Mouse (Mus musculus): ENCODE measurements around the gene Runx2. TPM values are rescaled to one million over a fixed set of nuclear protein-coding genes. Genes with fewer than 3 reads are reported as not detected.

The Runx2 gene
- polyA plus RNA-seq, 1 experiment from 2014 or later: 1.4 TPM

DNA sequence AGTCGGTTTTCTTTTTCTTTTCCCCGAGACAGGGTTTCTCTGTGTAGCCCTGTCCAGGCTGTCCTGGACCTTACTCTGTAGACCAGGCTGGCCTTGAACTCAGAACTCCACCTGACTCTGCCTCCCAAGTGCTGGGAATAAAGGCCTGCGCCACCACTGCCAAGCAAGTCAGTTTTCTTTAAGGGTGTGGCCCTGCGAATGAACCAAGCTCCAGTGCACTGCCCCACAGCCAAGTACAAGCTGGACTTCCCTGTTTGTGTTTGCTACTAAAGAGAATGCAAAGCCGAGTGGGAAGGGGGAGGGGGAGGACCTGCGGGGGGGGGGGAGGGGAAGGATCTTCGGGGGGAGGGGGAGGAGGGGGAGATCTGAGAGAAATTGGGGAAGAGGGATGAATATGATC is 121.0 kb downstream of the Runx2 start:
- H3K4me1 ChIP-seq (ENCODE audit: control insufficient read depth, insufficient read depth, low read length): no peaks in the 10 kb centered on the region
- no peaks in the 10 kb centered on the region for H3K27me3 ChIP-seq (ENCODE audit: control insufficient read depth, insufficient read depth, low read length)
- no peaks in the 10 kb centered on the region for H3K9me3 ChIP-seq (ENCODE audit: control insufficient read depth, low read length)
- 72% methylated on average over 6 of the region's 7 CpGs for WGBS
- H3K4me3 ChIP-seq (ENCODE audit: low read depth, low read length): no peak overlapping the region
- H3K4me2 ChIP-seq (ENCODE audit: low read depth): no peak overlapping the region
- ATAC-seq (ENCODE audit: insufficient read depth, low FRiP score, low TSS enrichment) (no peak), DNase-seq (ENCODE audit: low spot score) (no peak)
- H3K27ac ChIP-seq (ENCODE audit: low read depth, low read length): no peak overlapping the region
- no peaks in the 10 kb centered on the region for H3K36me3 ChIP-seq (ENCODE audit: control insufficient read depth, insufficient read depth, low read length)
- H3K9ac ChIP-seq (ENCODE audit: low read length): no peak overlapping the region

DNA sequence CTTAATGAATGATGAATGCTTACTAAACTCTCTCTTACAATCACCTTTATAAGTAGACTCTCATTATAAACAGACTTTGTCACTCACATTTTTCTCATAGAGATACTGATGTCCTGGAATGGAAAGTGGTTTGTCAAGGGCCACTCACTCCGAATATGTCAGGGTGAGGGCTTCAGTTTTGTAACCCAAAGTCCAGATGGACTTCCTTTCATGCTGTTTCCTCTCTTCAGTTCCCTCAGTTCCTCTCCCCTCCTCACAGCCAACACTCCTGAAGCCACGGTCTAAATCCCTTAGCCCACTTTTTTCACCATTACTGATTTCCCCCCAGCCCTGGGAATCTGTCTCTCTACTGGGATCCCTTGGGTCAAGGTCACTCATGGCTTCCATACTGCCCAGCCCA is 123.1 kb downstream of the Runx2 start:
- H3K9ac ChIP-seq (ENCODE audit: low read length): no peak overlapping the region
- 77% methylated on average over 2 of the region's 2 CpGs for WGBS
- no peak for ATAC-seq (ENCODE audit: insufficient read depth, low FRiP score, low TSS enrichment)

DNA sequence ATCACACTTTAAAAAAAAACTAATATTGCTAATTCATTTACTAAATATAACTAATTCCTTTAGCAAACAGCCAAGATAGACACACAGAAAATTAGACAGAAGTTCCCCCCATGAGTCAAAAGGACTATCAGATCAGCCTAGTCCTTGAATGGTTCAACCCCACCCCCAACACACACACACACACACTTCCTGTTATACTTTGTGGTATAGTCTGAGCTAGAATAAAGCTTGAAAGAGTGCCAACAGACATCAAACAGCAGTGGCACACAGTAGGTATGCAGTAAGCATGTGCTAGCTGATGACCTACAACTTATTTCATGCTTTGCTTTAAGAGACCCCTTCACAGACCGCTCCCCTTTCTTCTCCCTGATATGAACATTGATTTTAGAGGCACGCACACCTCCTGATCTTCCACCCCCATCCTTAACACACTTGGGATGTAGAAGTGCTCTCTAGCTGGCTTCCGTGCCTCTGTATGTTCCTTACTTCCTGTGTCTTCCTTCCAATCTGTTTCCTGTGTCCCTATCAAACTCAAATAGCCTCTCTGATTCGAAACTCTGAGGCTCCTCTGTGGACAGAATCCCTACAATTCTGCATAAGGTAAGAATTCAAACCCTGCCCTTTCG is 124.1 kb downstream of the Runx2 start:
- Histone ChIP-seq H3K4me2 (ENCODE audit: low read depth) (no peak overlapping the region), H3K27ac (ENCODE audit: low read depth, low read length) (no peak overlapping the region), H3K36me3 (ENCODE audit: control insufficient read depth, insufficient read depth, low read length) (no peaks in the 10 kb centered on the region), H3K9ac (ENCODE audit: low read length) (no peak overlapping the region), H3K4me1 (ENCODE audit: control insufficient read depth, insufficient read depth, low read length) (no peaks in the 10 kb centered on the region), H3K4me3 (ENCODE audit: low read depth, low read length) (no peak overlapping the region), H3K9me3 (ENCODE audit: control insufficient read depth, low read length) (no peaks in the 10 kb centered on the region), H3K27me3 (ENCODE audit: control insufficient read depth, insufficient read depth, low read length) (no peaks in the 10 kb centered on the region)
- ATAC-seq (ENCODE audit: insufficient read depth, low FRiP score, low TSS enrichment) (no peak), DNase-seq (ENCODE audit: low spot score) (no peak)
- 87% methylated on average over 5 of the region's 5 CpGs for WGBS

More for the DNA sequence above, 123.1 kb downstream of the Runx2 start:
- no peak overlapping the region for H3K4me2 ChIP-seq (ENCODE audit: low read depth)
- no peak overlapping the region for H3K4me3 ChIP-seq (ENCODE audit: low read depth, low read length)
- H3K36me3 ChIP-seq (ENCODE audit: control insufficient read depth, insufficient read depth, low read length): no peaks in the 10 kb centered on the region
- no peaks in the 10 kb centered on the region for H3K9me3 ChIP-seq (ENCODE audit: control insufficient read depth, low read length)
- no peak for DNase-seq (ENCODE audit: low spot score)
- no peaks in the 10 kb centered on the region for H3K27me3 ChIP-seq (ENCODE audit: control insufficient read depth, insufficient read depth, low read length)
- no peak overlapping the region for H3K27ac ChIP-seq (ENCODE audit: low read depth, low read length)
- no peaks in the 10 kb centered on the region for H3K4me1 ChIP-seq (ENCODE audit: control insufficient read depth, insufficient read depth, low read length)

DNA sequence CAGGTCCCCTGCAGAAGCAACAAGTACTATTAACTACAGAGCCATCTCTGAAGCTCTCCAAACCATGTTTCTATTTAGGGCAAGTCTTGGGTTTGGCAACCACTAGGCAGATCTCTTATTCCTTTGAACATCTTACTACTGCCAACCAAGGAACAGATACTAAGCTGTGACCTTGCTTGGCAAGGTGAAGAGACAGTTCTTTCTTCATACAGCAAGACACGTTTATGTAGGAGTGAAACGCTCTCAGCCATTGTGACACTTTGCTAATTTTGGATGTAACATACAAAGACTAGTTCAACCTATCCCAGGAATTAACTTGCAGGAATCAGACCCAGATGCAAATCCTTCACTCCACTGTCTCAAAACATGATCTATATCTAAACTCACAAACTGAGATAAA is 126.3 kb downstream of the Runx2 start:
- 82% methylated on average over 2 of the region's 2 CpGs for WGBS
- H3K27me3 ChIP-seq (ENCODE audit: control insufficient read depth, insufficient read depth, low read length): no peaks in the 10 kb centered on the region
- no peak overlapping the region for H3K27ac ChIP-seq (ENCODE audit: low read depth, low read length)
- no peaks in the 10 kb centered on the region for H3K36me3 ChIP-seq (ENCODE audit: control insufficient read depth, insufficient read depth, low read length)
- no peaks in the 10 kb centered on the region for H3K9me3 ChIP-seq (ENCODE audit: control insufficient read depth, low read length)
- DNase-seq (ENCODE audit: low spot score): no peak
- no peak overlapping the region for H3K9ac ChIP-seq (ENCODE audit: low read length)
- H3K4me3 ChIP-seq (ENCODE audit: low read depth, low read length): no peak overlapping the region
- H3K4me2 ChIP-seq (ENCODE audit: low read depth): no peak overlapping the region
- no peaks in the 10 kb centered on the region for H3K4me1 ChIP-seq (ENCODE audit: control insufficient read depth, insufficient read depth, low read length)
- no peak for ATAC-seq (ENCODE audit: insufficient read depth, low FRiP score, low TSS enrichment)

DNA sequence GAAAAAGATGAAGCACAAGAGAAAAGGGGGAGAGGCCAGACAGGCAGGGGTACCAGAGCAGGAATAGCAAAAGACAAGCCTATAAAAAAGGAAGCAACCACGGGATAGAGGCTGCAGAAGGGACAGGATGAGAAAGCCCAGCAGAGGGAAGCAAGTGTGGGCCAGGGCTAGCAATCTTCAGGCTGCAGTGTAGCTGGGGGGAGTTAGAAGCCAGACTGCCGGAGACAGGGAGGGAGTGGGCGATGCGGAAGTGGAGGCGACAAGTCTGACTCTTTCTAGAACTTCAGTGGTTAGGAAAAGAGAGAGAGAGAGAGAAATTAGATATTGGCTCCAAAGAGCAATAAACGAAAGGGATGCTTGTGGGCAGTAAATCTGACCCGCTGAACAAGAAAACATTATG is 129.1 kb downstream of the Runx2 start:
- Histone ChIP-seq H3K4me2 (ENCODE audit: low read depth) (no peak overlapping the region), H3K36me3 (ENCODE audit: control insufficient read depth, insufficient read depth, low read length) (no peaks in the 10 kb centered on the region), H3K27ac (ENCODE audit: low read depth, low read length) (no peak overlapping the region), H3K4me3 (ENCODE audit: low read depth, low read length) (no peak overlapping the region), H3K9ac (ENCODE audit: low read length) (no peak overlapping the region), H3K4me1 (ENCODE audit: control insufficient read depth, insufficient read depth, low read length) (no peaks in the 10 kb centered on the region), H3K9me3 (ENCODE audit: control insufficient read depth, low read length) (no peaks in the 10 kb centered on the region), H3K27me3 (ENCODE audit: control insufficient read depth, insufficient read depth, low read length) (no peaks in the 10 kb centered on the region)
- ATAC-seq (ENCODE audit: insufficient read depth, low FRiP score, low TSS enrichment) (no peak), DNase-seq (ENCODE audit: low spot score) (no peak)
- WGBS: 40% methylated on average over 7 of the region's 7 CpGs

DNA sequence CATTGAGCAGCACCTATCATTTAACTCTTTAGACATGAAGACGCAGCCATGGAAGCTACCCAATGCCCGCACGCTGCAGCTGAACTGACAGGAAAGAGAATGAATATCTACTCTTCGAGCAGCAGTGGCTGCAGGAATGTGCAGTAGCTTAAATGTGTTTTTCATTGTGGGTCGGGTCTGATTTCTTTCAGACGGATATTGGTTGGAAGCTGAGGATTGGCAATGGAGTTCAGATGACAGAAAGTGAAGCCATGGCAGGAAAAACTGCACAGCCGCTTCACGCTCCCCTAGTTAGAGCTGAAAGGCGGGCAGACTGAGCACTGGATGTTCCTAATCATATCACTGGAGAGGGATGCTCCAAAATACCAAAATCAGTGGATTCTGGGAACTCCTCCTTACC is 131.6 kb downstream of the Runx2 start:
- WGBS: 87% methylated on average over 9 of the region's 9 CpGs
- no peak overlapping the region for H3K4me3 ChIP-seq (ENCODE audit: low read depth, low read length)
- H3K9me3 ChIP-seq (ENCODE audit: control insufficient read depth, low read length): no peaks in the 10 kb centered on the region; the same call in 1 of the 2 replicates
- DNase-seq (ENCODE audit: low spot score) (no peak), ATAC-seq (ENCODE audit: insufficient read depth, low FRiP score, low TSS enrichment) (no peak)
- H3K36me3 ChIP-seq (ENCODE audit: control insufficient read depth, insufficient read depth, low read length): no peaks in the 10 kb centered on the region
- no peaks in the 10 kb centered on the region for H3K4me1 ChIP-seq (ENCODE audit: control insufficient read depth, insufficient read depth, low read length)
- no peak overlapping the region for H3K9ac ChIP-seq (ENCODE audit: low read length)
- no peak overlapping the region for H3K27ac ChIP-seq (ENCODE audit: low read depth, low read length)
- no peaks in the 10 kb centered on the region for H3K27me3 ChIP-seq (ENCODE audit: control insufficient read depth, insufficient read depth, low read length)
- H3K4me2 ChIP-seq (ENCODE audit: low read depth): no peak overlapping the region

DNA sequence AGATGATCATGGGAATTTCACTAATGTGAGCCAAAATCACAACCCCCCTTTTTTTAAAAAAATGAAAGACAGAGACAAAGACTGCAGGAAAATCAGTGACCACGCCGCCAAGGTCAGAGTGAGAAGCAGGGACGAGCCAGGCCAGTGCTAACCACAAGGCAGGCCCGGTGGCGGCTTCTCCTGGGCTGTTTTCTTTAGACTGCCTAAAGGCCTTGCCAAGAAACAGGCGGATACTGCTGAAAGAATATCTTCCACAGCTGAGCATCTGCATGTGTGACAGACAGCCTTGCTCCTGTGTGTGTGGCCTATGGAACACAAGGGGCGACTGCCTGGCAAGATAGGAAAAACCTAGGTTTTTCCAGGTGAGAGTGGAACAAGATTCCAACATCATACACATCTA is 136.8 kb downstream of the Runx2 start:
- H3K9me3 ChIP-seq (ENCODE audit: control insufficient read depth, low read length): no peaks in the 10 kb centered on the region; the same call in 1 of the 2 replicates
- DNase-seq (ENCODE audit: low spot score) (no peak), ATAC-seq (ENCODE audit: insufficient read depth, low FRiP score, low TSS enrichment) (no peak)
- WGBS: 80% methylated on average over 7 of the region's 7 CpGs
- no peak overlapping the region for H3K9ac ChIP-seq (ENCODE audit: low read length)
- H3K4me1 ChIP-seq (ENCODE audit: control insufficient read depth, insufficient read depth, low read length): no peaks in the 10 kb centered on the region
- no peak overlapping the region for H3K4me2 ChIP-seq (ENCODE audit: low read depth)
- H3K27ac ChIP-seq (ENCODE audit: low read depth, low read length): no peak overlapping the region
- H3K36me3 ChIP-seq (ENCODE audit: control insufficient read depth, insufficient read depth, low read length): no peaks in the 10 kb centered on the region
- H3K4me3 ChIP-seq (ENCODE audit: low read depth, low read length): no peak overlapping the region
- no peaks in the 10 kb centered on the region for H3K27me3 ChIP-seq (ENCODE audit: control insufficient read depth, insufficient read depth, low read length)

DNA sequence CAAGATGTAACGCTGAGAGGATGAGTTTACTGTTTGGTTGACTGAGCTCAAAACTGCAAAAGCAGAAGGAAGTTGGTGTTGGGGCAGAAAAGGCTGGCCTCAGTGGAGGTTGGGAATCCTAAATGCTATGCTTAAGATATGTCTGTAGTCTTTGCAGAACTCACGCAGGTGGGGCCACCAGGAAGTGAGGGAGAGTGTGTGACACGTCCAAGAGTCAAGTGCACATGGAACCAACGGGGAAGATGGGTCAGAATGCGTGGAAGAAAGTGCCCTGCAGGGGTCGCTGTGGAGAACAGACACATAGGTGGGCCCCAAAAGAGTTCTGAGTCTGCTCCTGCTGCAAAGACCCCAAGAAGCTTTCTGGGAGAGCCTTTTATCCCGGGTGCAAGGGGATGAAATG is 141.8 kb downstream of the Runx2 start:
- Histone ChIP-seq H3K27ac (ENCODE audit: low read depth, low read length) (no peak overlapping the region), H3K4me2 (ENCODE audit: low read depth) (no peak overlapping the region), H3K4me1 (ENCODE audit: control insufficient read depth, insufficient read depth, low read length) (no peaks in the 10 kb centered on the region), H3K36me3 (ENCODE audit: control insufficient read depth, insufficient read depth, low read length) (no peaks in the 10 kb centered on the region), H3K9ac (ENCODE audit: low read length) (no peak overlapping the region), H3K9me3 (ENCODE audit: control insufficient read depth, low read length) (no peaks in the 10 kb centered on the region), H3K27me3 (ENCODE audit: control insufficient read depth, insufficient read depth, low read length) (no peaks in the 10 kb centered on the region), H3K4me3 (ENCODE audit: low read depth, low read length) (no peak overlapping the region)
- 69% methylated on average over 7 of the region's 7 CpGs for WGBS
- DNase-seq (ENCODE audit: low spot score) (no peak), ATAC-seq (ENCODE audit: insufficient read depth, low FRiP score, low TSS enrichment) (no peak)

DNA sequence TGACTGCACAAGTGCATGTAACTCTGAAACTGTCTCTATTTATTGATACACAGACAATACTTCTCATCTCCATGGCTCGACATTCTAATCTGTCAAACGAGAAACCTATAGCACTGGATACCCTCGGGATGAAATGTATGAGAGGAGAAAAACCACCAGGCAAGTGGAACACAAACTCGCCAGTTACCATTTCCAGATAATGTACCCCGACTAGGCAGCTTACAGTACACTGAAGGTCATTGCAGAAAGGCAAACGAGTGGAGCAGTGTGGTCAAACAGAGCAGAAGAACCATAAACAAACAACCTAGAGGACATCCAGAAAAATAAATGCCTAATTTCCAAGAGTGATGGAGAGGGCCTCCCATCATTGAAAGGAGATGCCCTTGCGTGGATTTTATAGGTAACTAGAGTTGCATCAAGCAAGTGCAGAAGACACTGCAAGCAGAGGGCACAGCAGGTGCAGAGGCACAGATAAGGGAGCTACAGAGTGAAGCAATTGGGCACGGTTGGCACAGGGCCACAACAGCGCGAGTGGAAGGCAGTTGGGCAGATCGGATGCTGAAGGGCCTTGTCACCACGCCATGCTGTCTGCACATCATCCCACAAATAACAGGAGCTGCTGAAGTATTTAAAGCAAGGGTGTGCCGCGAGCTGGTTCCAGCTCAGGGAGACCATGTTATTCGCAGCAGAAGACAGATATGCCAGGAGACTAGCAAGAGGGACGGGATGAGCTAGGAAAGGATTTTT is 142.5 kb downstream of the Runx2 start:
- Histone ChIP-seq H3K36me3 (ENCODE audit: control insufficient read depth, insufficient read depth, low read length) (no peaks in the 10 kb centered on the region), H3K9me3 (ENCODE audit: control insufficient read depth, low read length) (no peaks in the 10 kb centered on the region), H3K27me3 (ENCODE audit: control insufficient read depth, insufficient read depth, low read length) (no peaks in the 10 kb centered on the region), H3K4me3 (ENCODE audit: low read depth, low read length) (no peak overlapping the region), H3K4me2 (ENCODE audit: low read depth) (no peak overlapping the region), H3K27ac (ENCODE audit: low read depth, low read length) (no peak overlapping the region), H3K9ac (ENCODE audit: low read length) (no peak overlapping the region), H3K4me1 (ENCODE audit: control insufficient read depth, insufficient read depth, low read length) (no peaks in the 10 kb centered on the region)
- 89% methylated on average over 16 of the region's 16 CpGs for WGBS
- ATAC-seq (ENCODE audit: insufficient read depth, low FRiP score, low TSS enrichment): no peak
- no peak for DNase-seq (ENCODE audit: low spot score)

Data from neural tube, embryonic 11.5 days (tissue).